Mouse (Mus musculus): ENCODE measurements around the gene Nol11.

DNA sequence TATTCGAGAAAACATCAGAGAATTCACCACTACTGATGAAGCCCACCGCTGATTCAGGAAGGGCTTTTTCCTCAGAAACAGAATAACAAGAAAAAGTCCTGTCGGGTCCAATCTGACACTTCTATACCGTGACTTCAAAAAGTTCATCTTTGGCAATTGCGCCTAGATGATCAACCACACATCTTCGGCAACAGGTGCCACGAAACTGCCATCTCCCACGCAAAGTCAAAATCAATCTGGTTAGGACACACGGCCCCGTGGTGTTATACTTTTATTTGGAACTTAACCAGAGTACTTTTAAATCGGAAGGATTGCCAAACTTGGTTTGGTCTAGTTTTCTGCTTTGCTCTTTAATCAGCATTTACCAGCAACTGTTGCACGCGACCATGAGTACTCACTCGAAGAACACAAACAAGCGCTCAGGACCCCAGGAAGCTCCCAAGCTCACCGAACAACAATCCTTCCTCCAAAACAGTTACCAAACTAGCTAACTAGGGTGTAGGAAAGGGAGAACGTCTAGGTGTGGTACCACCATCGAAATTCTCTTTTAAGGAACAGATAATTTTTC, 58.9 kb downstream of the Nol11 start:
- TF ChIP-seq CTCF (IDR thresholded peaks at IDR 0.05; ENCODE audit: borderline replicate concordance, control insufficient read depth, extremely low read depth, insufficient read depth, low read length, poor library complexity) (no peak), POLR2A (IDR thresholded peaks at IDR 0.05; ENCODE audit: control insufficient read depth, extremely low read depth, insufficient read depth, low read length, poor library complexity) (no peak)

Data from thymus, adult 2 months (tissue).